Mouse (Mus musculus) embryonic facial prominence, embryonic 13.5 days (tissue): ENCODE data around the gene Mef2b. TPM values are rescaled to one million over a fixed set of nuclear protein-coding genes. Genes with fewer than 3 reads are reported as not detected.

Source experiments
- ATAC-seq: fragments of 200-750 bp; cut with Nextera tagmentation; 2 replicates; pipeline ENCODE4 v1.8.0; 2017; ENCODE audit warnings: low read depth; ENCODE audit not compliant: insufficient number of reproducible peaks, insufficient read depth, low FRiP score, low TSS enrichment
- H3K27ac ChIP-seq: fragments of 300-500 bp; sonication (generic); 2 replicates; pipeline ENCODE4 v1.5.1; 2015; ENCODE audit warnings: moderate library complexity, mild to moderate bottlenecking, inconsistent platforms
- H3K27me3 ChIP-seq: fragments of 300-500 bp; sonication (generic); 2 replicates; pipeline ENCODE4 v1.6.1; 2015; ENCODE audit warnings: mild to moderate bottlenecking, inconsistent platforms
- H3K36me3 ChIP-seq: fragments of 300-500 bp; sonication (generic); 2 replicates; pipeline ENCODE4 v1.6.1; 2015; ENCODE audit warnings: mild to moderate bottlenecking, inconsistent platforms
- H3K4me1 ChIP-seq: fragments of 300-500 bp; sonication (generic); 2 replicates; pipeline ENCODE4 v1.6.1; 2015; ENCODE audit warnings: inconsistent platforms
- H3K4me2 ChIP-seq: fragments of 300-500 bp; sonication (generic); 2 replicates; pipeline ENCODE4 v1.6.1; 2015; ENCODE audit warnings: moderate library complexity, mild to moderate bottlenecking, inconsistent platforms
- H3K4me3 ChIP-seq: fragments of 300-500 bp; sonication (generic); 2 replicates; pipeline ENCODE4 v1.5.1; 2015; ENCODE audit warnings: mild to moderate bottlenecking, inconsistent platforms
- H3K9ac ChIP-seq: fragments of 300-500 bp; sonication (generic); 2 replicates; pipeline ENCODE4 v1.6.1; 2015; ENCODE audit warnings: mild to moderate bottlenecking, inconsistent platforms
- H3K9me3 ChIP-seq: fragments of 300-500 bp; sonication (generic); 2 replicates; pipeline ENCODE4 v1.6.1; 2016; ENCODE audit warnings: inconsistent platforms
- whole genome bisulfite sequencing: fragments of 180-500 bp; shearing (Covaris S2); methylation state at CpG from one replicate; pipeline ENCODE4 v1.1.7; 2015; ENCODE audit warnings: mixed read lengths; 5-methylcytosine and 5-hydroxymethylcytosine counted together
- polyA plus RNA-seq: library from polyadenylated mRNA; unstranded; fragments of >200 nt; fragmentation: Nextera tagmentation; extraction: Ambion mirVana; gene quantifications from 2 replicates; pipeline ENCODE4 v1.2.1, GENCODE M21; 2015

The Mef2b gene
- polyA plus RNA-seq, 1 experiment from 2014 or later, result 2.0 TPM

- H3K27ac ChIP-seq, result no peak overlapping the region
- no peak for ATAC-seq
- H3K27me3 ChIP-seq, result peaks cover 95% of the 10 kb centered on the region
- WGBS, result 7% methylated on average over 9 of the region's 9 CpGs
- H3K9ac ChIP-seq, result no peak overlapping the region
- H3K9me3 ChIP-seq, result no peaks in the 10 kb centered on the region
- peaks cover 7% of the 10 kb centered on the region for H3K4me1 ChIP-seq
- H3K4me3 ChIP-seq, result no peak overlapping the region
- no peaks in the 10 kb centered on the region for H3K36me3 ChIP-seq
- H3K4me2 ChIP-seq, result no peak overlapping the region
These were observed 21.9 kb upstream of the Mef2b start for GRCm38 (mm10) chr8:70117611-70118010.

GRCm38 (mm10) chr8:70118726-70119700, 20.5 kb upstream of the Mef2b start:
- Histone ChIP-seq H3K27ac (no peak overlapping the region), H3K9ac (no peak overlapping the region), H3K27me3 (peaks cover 83% of the 10 kb centered on the region), H3K4me2 (peak overlapping the region; percentile 7; the same call in 1 of the 2 replicates), H3K9me3 (no peaks in the 10 kb centered on the region), H3K4me1 (0 out of 2 replicates have a peak, but pooled peaks cover 6% of the 10 kb centered on the region), H3K4me3 (peak overlapping the region; percentile 1; the same call in 1 of the 2 replicates), H3K36me3 (no peaks in the 10 kb centered on the region)
- no peak for ATAC-seq
- WGBS, result 9% methylated on average over 17 of the region's 17 CpGs

DNA sequence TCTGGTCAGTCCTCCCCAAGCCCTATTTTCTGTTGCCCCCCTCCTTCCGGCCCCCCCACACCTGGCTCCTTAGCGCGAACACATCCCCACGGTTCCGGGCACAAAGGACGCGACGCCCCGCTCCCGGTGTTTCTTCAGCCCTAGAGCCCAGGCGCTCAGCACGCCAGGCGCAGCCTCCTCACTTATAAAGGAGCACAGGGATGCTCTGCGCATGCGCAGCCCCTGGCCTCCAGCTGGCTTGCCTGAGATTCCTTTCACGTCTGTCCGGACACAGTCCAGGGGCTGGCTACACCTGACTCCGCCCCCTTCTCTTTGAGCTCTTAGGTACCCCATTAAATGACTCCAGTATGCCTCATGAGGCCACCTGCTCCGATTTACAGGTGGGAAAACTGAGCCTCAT, 18.8 kb upstream of the Mef2b start, which contains the start of gene Ncan:
Gene Ncan (minus strand): TSS at position 207 of the 400 bp plus-strand sequence.
- Histone ChIP-seq H3K27me3 (peaks cover 69% of the 10 kb centered on the region), H3K9ac (no peak within 1 kb of the TSS), H3K4me1 (0 out of 2 replicates have a peak, but pooled peaks cover 6% of the 10 kb centered on the region), H3K27ac (no peak within 1 kb of the TSS), H3K4me3 (peak within 1 kb of the TSS; percentile 24), H3K36me3 (no peaks in the 10 kb centered on the region), H3K4me2 (peak within 1 kb of the TSS; percentile 56), H3K9me3 (no peaks in the 10 kb centered on the region)
- 1% methylated on average over 19 of the region's 19 CpGs for whole genome bisulfite sequencing
- ATAC-seq, result no peak

GRCm38 (mm10) chr8:70122863-70123262, 16.6 kb upstream of the Mef2b start:
- no peaks in the 10 kb centered on the region for H3K9me3 ChIP-seq
- ATAC-seq, result no peak
- 0 out of 2 replicates have a peak, but pooled peaks cover 6% of the 10 kb centered on the region for H3K4me1 ChIP-seq
- H3K4me2 ChIP-seq, result no peak overlapping the region
- 54% methylated on average over 2 of the region's 2 CpGs for WGBS
- H3K27ac ChIP-seq, result no peak overlapping the region
- H3K36me3 ChIP-seq, result no peaks in the 10 kb centered on the region
- H3K27me3 ChIP-seq, result peaks cover 47% of the 10 kb centered on the region
- no peak overlapping the region for H3K9ac ChIP-seq
- no peak overlapping the region for H3K4me3 ChIP-seq

DNA sequence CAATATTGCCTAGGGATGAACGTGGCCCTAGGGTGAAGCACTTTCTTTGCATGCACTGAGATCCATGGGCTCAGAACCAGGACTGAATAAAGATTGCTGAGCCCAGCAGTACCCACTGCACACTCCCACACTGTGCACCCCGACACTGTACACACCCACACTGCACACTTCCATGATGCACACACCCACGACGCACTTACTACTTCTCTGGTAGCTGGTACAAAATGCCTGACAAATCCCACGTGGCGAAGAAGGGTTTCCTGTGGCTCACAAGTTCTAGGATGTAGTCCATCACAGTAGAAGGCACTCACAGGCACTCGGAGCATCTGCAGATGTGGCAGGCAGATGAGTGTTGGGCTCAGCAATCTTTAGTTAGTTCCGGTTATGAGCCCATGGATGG, 14.5 kb upstream of the Mef2b start:
- ATAC-seq, result no peak
- WGBS, result 61% methylated on average over 8 of the region's 8 CpGs
- Histone ChIP-seq H3K4me1 (0 out of 2 replicates have a peak, but pooled peaks cover 9% of the 10 kb centered on the region), H3K4me2 (no peak overlapping the region), H3K9ac (no peak overlapping the region), H3K4me3 (no peak overlapping the region), H3K9me3 (no peaks in the 10 kb centered on the region), H3K36me3 (no peaks in the 10 kb centered on the region), H3K27ac (no peak overlapping the region), H3K27me3 (peaks cover 26% of the 10 kb centered on the region)

DNA sequence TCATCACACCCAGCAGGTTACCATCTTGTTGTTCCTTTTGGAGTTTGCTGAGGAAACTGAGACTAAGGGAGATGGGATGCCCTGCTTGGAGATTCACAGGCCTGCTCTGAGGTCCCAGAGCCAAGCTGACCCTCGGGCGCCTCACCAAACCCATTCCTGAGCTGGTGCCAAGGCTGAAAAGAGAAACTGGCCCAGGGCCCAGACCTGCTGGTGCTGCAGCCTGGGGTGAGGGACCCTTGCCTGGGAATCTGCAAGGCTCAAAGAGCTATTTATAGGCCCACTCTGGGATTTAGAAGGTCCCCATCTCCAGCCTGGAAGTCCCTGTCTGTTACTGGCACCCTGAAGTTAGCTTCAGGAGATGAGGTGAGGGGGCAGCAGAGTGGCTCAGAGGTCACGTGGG, 11.1 kb upstream of the Mef2b start:
- peaks cover 15% of the 10 kb centered on the region for H3K36me3 ChIP-seq
- H3K4me2 ChIP-seq, result no peak overlapping the region
- no peaks in the 10 kb centered on the region for H3K9me3 ChIP-seq
- 79% methylated on average over 3 of the region's 3 CpGs for WGBS
- H3K27me3 ChIP-seq, result peaks cover 3% of the 10 kb centered on the region; the same call in 1 of the 2 replicates
- ATAC-seq, result no peak
- H3K9ac ChIP-seq, result no peak overlapping the region
- peaks cover 14% of the 10 kb centered on the region for H3K4me1 ChIP-seq
- 0 out of 2 replicates have a peak overlapping the region, but pooled peaks have one; percentile 11 for H3K27ac ChIP-seq
- no peak overlapping the region for H3K4me3 ChIP-seq

DNA sequence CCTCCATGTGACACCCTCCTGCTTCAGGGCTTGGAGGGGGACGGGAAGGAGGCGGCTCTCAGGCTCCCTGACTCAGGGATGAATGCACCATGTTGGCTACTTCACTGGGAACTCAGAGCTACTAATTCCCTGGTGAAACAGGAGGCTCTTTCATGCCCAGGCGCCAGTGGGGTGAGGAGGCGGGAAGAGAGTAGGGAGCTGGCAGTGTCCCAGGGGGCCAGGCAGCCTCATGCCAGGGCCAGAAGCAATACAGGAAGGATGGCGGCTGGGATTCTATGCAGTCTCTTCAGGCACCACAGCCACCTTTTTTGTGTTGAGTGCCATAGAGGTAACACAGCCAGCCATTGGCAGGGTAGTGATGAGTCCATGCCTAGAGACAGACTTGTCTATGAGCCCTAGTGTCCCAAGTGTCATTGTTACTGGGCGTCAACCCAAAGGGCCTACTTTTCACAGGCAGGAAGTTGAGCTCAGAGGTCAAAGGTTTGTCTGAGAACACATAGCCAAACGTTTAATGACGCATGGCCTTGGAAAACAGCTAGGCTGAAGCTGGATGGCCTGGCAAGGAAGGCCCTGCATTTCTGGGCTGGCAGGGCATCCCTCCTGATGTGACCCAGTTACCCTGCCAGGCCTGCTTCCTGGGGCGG, 10.1 kb upstream of the Mef2b start:
- H3K27me3 ChIP-seq, result peaks cover 3% of the 10 kb centered on the region; the same call in 1 of the 2 replicates
- no peaks in the 10 kb centered on the region for H3K9me3 ChIP-seq
- H3K27ac ChIP-seq, result no peak overlapping the region
- H3K4me3 ChIP-seq, result no peak overlapping the region
- no peak overlapping the region for H3K9ac ChIP-seq
- ATAC-seq, result no peak
- H3K4me1 ChIP-seq, result peaks cover 14% of the 10 kb centered on the region
- H3K36me3 ChIP-seq, result peaks cover 25% of the 10 kb centered on the region
- no peak overlapping the region for H3K4me2 ChIP-seq
- 57% methylated on average over 9 of the region's 9 CpGs for WGBS

- 78% methylated on average over 3 of the region's 3 CpGs for WGBS
- H3K27me3 ChIP-seq, result peaks cover under 1% of the 10 kb centered on the region; the same call in 1 of the 2 replicates
- H3K9me3 ChIP-seq, result no peaks in the 10 kb centered on the region
- ATAC-seq, result no peak
- H3K9ac ChIP-seq, result no peak overlapping the region
- H3K4me2 ChIP-seq, result no peak overlapping the region
- H3K27ac ChIP-seq, result no peak overlapping the region
- H3K4me3 ChIP-seq, result no peak overlapping the region
- peaks cover 31% of the 10 kb centered on the region for H3K36me3 ChIP-seq
- H3K4me1 ChIP-seq, result peaks cover 14% of the 10 kb centered on the region
These were observed 9.4 kb upstream of the Mef2b start for GRCm38 (mm10) chr8:70130066-70130465.

- WGBS, result 1% methylated on average over 37 of the region's 37 CpGs
- H3K36me3 ChIP-seq, result peaks cover 43% of the 10 kb centered on the region
- H3K9me3 ChIP-seq, result no peaks in the 10 kb centered on the region
- H3K4me2 ChIP-seq, result peak within 1 kb of the TSS; percentile 85
- H3K9ac ChIP-seq, result peak within 1 kb of the TSS; percentile 77
- H3K4me3 ChIP-seq, result peak within 1 kb of the TSS; percentile 71
- ATAC-seq, result peak; percentile 70
- no peaks in the 10 kb centered on the region for H3K27me3 ChIP-seq
- H3K4me1 ChIP-seq, result peaks cover 14% of the 10 kb centered on the region
- no peak within 1 kb of the TSS for H3K27ac ChIP-seq
These were observed 8.2 kb upstream of the Mef2b start, which contains the start of gene Nr2c2ap for GRCm38 (mm10) chr8:70131166-70131883. TSS of gene Nr2c2ap (plus strand) at chr8:70131333.

- ATAC-seq, result no peak
- H3K4me3 ChIP-seq, result no peak overlapping the region
- H3K4me1 ChIP-seq, result peaks cover 23% of the 10 kb centered on the region
- H3K9me3 ChIP-seq, result no peaks in the 10 kb centered on the region
- no peak overlapping the region for H3K9ac ChIP-seq
- no peak overlapping the region for H3K4me2 ChIP-seq
- peaks cover 52% of the 10 kb centered on the region for H3K36me3 ChIP-seq
- WGBS, result 94% methylated on average over 5 of the region's 5 CpGs
- no peaks in the 10 kb centered on the region for H3K27me3 ChIP-seq
- H3K27ac ChIP-seq, result no peak overlapping the region
These were observed 5.4 kb upstream of the Mef2b start for GRCm38 (mm10) chr8:70134086-70134485.

DNA sequence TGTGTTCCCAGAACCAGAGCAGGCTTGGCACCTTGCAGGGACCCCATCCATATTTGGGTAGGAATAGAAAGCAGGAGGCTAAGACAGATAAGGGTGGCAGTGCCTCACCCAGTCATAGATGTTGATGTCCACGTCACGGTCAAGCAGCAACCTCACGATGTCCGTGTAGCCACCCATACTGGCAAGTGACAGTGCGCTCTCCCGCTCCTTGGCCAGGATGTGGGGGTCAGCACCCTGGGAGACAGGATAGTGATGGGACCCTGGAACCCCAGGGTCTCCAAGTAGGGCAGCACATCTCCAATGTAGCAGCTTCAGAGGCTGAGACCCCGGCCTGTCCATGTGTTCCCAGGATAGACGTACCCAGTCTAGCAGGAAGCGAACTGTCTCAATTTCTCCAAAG, 4.6 kb upstream of the Mef2b start:
- H3K9ac ChIP-seq, result no peak overlapping the region
- H3K4me1 ChIP-seq, result peaks cover 20% of the 10 kb centered on the region
- H3K9me3 ChIP-seq, result no peaks in the 10 kb centered on the region
- H3K27ac ChIP-seq, result no peak overlapping the region
- peaks cover 52% of the 10 kb centered on the region for H3K36me3 ChIP-seq
- 91% methylated on average over 9 of the region's 9 CpGs for WGBS
- ATAC-seq, result no peak
- H3K4me2 ChIP-seq, result no peak overlapping the region
- no peaks in the 10 kb centered on the region for H3K27me3 ChIP-seq
- H3K4me3 ChIP-seq, result no peak overlapping the region
